Mouse (Mus musculus) layer of hippocampus, adult 9-11 months (tissue): ENCODE measurements around the gene Adgrb3.
"Not testable (repeated sequence)": the region's sequence is repeated elsewhere in the genome, so short reads cannot be mapped to it uniquely, and the experiment has no call there.

ENCODE experiments used
- DNase-seq: peaks from one replicate; pipeline ENCODE4 v3.0.0; 2022

The Adgrb3 gene

DNA sequence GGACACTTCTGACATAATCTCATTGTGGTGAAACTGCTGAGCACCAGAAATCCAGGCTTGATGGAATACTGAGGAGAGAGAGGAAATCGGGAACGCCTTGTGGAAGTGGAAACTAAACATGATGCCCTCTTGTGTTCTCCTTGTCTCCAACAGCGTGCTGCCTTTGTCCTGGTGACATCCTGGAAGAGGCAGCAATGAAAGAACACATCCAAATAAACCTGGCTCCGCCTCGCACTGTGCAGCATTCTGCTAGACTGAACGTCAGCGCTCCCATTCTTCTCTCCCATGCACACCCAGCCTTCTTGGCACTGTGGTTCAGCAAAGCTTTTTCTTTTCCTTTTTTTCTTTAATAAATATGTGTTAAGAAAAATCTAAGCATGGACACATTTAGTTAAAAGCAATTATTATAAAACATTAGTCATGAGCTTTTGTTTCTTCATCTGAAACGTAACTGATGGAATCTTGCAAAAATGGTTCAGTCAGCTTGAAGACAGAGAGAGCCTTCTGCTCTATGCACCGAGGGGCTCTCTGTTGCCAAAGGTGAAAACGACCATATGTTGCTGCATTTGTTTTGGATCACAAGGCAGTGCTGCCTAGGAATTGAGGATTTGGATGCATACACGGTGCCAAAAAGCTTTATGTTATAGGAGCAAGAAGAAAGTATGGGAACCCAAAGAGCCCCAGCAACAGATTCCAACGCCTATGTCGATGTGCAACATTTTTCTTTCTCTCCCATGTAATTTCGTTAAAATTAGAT is 743.7 kb downstream of the Adgrb3 start:
- DNase-seq: peak; percentile 43

DNA sequence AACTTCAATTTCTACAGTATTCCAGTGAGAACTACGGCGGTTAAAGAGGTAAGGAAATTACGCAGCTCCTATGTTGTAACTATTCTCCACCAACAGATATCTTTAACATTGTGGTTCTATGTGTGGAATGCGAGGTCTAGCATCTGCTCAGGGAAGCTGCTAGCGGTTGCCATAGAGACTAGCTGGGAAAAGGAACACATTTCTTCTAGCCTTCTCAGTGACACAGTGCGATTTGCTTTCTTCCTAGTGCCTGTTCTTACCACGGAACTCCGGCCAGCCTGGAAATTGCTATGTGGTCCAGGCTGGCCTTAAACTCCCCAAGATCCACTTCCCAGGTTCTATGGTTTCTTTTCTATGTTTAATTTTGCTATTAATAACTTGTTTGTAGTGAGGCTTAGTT is 747.1 kb downstream of the Adgrb3 start:
- peak; percentile 66 for DNase-seq

DNA sequence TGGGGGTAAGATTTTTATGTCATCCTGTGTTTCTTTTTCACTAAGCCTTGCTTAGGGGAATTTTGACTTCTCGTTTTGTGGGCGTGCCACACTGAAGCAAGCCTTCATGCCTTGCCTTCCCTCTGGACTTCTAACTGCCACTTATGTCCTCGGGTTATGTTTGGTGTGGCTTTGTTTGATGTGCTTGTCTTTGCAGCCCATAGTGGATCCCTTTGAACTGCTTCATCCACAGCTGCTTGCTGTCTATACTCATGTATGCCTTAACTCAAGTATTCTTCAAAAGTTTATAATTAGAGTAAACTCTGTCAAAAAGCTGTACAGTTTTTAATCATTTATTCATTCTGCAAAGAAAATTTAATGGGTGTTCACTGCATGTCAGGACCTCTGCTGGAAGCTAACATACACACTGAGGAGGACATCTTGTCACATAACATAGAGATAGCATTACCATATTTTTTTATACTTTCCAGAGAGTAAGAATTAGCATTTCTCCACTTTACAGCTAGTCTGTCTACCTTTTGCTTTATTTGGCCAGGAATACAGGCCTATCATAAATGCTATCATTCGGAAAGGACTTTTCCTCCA is 748.1 kb downstream of the Adgrb3 start:
- no peak for DNase-seq

DNA sequence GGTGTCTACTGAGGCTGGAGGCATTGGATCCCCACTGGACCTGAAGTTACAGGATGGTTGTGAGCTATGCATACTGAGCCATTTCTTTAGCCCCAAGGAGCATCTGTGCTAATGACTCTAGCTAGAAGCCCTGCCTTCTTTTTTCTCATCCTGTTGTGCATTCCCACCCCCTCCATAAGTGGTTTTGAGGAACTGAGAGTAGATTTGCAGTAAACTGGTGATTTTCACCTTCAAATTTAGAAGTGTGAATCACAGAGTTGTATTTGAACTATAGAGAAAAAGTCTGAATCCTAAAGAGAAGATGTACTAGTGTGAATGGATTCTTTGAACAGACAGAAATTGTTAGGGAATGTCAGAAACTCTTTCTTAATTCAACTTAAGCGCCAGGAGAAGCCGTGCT is 750.1 kb downstream of the Adgrb3 start:
- no peak for DNase-seq

GRCm38 (mm10) chr1:25075952-25076351 is 753.6 kb downstream of the Adgrb3 start:
- DNase-seq: no peak

DNA sequence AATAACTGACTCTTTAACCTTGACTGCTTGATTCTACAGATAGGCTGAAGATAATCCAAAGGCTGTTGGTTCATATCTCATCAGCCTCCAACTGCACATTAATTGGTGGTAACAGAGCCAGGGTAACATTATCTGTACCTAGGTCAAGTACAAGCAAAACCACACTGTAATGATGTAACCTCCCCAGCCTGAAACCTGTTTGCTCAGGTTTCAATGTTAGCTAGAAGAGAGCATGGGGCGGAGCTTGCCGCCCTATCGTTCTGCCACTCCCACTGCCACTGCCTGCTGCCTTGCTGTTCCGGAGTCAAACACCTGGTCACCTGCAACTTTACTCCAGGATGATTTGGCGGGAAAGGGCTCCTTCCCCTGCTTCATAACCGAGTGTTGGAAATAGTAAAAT is 765.5 kb downstream of the Adgrb3 start:
- no peak for DNase-seq

GRCm38 (mm10) chr1:25060935-25061334 is 768.6 kb downstream of the Adgrb3 start:
- peak; percentile 37 for DNase-seq

DNA sequence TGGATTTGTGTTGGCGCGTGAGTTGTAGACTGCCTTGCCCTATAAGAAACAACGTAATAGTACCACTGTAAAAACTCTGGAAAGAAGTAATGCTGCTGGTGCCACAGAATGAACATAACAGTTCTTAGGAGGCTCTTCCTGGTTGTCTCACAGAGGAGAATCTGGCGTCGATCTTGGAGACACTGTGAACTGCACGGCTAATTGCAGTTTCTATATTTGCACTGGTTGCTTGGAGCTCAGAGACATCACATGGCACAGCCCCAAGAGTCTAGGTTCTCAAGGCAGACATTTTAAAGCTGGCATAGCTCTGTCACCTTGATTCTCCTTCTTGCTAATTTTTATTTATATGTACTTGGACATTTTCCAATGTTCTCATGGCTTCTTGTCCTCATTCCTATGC is 769.3 kb downstream of the Adgrb3 start:
- peak; percentile 42 for DNase-seq

DNA sequence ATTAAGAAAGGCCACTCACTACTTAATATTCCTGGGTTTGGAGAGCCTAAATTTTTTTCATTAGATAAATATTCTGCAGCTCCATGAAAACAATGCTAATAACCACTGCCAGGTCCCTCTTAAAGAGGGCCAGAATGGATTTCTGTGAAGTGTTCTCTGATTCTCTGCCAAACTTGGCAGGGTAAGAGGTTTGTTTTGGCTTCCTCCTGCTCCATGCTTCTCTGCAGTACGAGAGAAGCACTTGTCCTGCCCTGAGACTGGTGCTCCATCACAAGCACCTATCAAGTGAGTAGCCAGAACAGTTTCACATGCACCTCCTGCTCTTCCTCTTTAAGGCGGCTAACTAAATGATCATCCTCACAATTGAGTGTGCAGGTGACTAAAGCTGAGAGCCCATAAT is 771.9 kb downstream of the Adgrb3 start:
- no peak for DNase-seq

GRCm38 (mm10) chr1:25057212-25057611 is 772.3 kb downstream of the Adgrb3 start:
- no peak for DNase-seq

GRCm38 (mm10) chr1:25042091-25042490 is 787.4 kb downstream of the Adgrb3 start:
- no peak for DNase-seq

GRCm38 (mm10) chr1:25034161-25034560 is 795.3 kb downstream of the Adgrb3 start:
- no peak for DNase-seq

GRCm38 (mm10) chr1:25033155-25034095 is 796.1 kb downstream of the Adgrb3 start:
- peak; percentile 68 for DNase-seq

- DNase-seq: no peak
Measured at GRCm38 (mm10) chr1:25023156-25023555, 806.4 kb downstream of the Adgrb3 start.

- not testable (repeated sequence) for DNase-seq
Measured at GRCm38 (mm10) chr1:25017851-25018250, 811.7 kb downstream of the Adgrb3 start.
